Mouse (Mus musculus) spleen, embryonic (tissue): ENCODE results near the gene Mttp.
"Not testable (repeated sequence)": the region's sequence is repeated elsewhere in the genome, so short reads cannot be mapped to it uniquely, and the experiment has no call there.

Source experiments
- CTCF ChIA-PET: fragments of 350-600 bp; sonication (Branson Sonifier 250); formaldehyde crosslinking; loops from one replicate; lab custom pipeline; 2022; lab: Charles Lee

Gene Mttp

DNA sequence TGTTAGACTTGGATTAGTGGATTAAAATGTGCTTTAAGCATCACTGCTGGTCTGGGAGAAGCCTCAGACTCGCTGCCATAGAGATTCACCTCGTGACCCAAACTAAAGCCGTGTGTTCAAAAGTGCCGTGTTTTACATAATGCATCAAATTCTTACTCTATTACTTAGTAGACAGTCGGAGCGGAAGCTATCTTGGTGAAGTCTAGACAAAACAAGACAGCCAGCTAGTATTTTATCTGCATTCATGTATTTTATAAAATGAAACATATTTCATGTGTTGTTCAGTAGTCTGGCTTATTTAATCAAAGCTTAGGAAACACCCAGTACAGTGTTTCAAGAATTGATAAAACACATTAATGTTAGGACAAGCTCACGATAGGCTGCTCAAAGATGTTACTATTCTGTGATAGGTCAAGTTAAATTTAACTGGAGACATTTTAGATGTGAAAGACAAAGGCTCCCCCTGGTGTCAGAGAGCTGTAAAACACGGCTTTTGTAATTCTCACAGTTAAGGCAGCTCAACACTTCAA lies at the start of gene Mttp:
Gene Mttp, minus strand, starts transcription at position 327 of the 530 bp plus-strand sequence.
- CTCF ChIA-PET = interaction anchor here (0.5 to 1.6 kb wide), 6 partner anchors 154 to 387 kb away, joined by 3 to 26 read pairs (median 4); partner anchors contain the start of gene H2afz

DNA sequence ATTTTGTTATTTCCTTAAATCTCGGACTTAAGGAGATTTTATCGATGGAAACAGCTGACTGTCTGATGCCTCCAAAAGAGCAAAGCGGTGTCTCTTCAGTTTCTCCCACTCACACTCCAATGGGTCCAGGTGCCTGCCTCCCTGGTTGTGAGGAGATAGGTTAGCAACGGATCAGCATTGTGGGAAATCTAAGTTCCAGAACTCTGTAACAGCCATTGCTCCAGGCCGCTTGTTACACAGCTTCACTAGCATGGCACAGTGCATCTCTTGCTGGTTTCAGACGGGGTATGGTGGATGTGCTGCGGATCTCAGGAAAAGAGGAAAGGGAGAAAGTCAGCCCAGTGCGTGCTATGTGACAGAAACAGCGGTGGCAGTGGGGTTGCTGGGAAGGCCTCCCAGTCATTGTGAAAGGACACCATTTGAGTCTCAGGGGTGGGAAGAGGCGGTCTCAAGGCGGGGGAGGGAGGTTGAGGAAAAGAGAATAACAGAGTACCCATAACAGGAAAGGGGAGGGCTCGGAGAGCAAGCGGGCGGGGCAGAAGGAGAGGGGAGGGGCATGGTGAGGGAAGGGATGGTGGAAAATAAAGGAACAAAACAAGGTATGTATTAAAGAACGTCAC lies 49.0 kb upstream of the Mttp start, which contains the start of gene 4930579F01Rik:
Gene 4930579F01Rik, minus strand, starts transcription at position 143 of the 620 bp plus-strand sequence.
- CTCF ChIA-PET = no interaction called here

DNA sequence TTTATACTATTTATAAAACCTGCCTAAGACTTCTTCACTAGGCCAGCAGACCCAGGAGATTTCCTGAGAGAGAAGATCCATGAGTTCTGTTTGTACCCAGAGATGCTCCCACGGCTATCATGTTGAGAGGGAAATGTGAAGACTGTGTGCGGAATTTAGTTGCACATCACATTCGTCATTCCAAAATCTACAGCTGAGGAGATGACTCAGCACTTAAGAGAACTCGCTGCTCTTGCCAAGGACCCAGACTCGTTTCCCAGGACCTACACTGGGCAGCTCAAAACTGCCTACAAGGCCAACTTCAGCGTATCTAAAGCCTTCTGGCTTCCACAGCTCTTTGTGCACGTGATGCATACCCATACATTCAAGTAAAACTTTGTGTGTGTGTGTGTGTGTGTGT lies 47.5 kb upstream of the Mttp start:
- CTCF ChIA-PET = no interaction called here

DNA sequence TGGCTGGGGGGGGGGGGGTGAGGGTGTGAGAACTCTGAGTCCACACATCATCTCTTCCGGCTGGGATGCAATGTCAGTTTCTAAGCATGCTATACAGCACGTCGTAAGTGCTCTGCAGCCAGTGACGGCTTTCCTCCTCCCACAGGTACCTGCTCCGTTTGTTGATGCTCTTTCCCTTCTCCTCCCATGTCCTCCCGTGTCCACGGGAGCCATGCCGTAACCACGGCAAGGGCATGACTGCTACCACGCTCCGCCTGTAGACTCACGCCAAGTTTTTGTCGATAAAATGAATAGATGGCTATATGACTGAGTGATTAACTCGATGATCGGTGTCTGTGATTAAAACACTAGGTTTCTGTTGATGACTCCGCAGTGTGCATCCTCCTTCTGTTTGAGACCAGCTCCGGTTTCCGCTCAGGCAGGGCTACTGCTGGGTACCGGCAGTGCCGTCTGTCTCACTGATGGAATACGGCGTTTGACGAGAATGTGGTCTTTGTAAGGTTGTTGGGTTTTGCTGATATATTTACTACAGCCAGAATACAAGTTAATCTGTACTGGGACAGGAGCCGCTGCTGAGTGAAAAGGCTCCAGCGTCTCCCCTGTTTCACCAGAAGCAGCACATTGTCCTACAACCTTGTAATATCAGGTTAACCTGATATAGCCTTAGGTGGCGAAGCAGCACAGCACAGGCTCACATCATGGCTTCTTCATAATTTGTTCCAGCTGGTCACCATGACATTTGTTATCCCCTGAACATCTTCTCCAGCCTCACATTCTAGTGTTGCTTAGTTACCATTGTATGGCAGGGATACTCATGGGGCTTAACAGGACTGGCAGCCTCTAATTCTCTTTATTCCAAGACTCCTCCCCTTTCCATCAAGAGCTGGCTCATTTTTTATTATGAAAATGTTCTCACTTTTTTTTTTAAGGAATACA lies 41.5 kb upstream of the Mttp start:
- CTCF ChIA-PET = no interaction called here

DNA sequence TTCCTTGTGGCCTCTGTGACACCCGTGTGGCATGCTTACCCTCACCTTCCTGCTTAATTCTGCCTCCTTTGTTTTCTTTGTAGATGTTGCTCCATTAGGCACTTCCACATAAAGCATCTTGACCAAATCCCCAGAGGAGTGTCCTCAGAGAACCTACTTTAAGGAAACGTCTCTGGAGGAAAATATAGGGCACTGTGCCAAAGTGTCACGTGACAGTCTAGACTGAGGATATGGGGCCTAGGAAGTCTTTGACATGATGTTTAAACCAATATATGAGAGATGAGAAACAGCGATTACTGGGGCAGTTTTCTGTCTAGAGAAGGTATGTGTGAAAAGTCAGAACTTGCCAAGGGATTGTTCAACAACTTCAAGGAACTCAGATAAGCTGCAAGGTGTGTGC lies 40.5 kb upstream of the Mttp start:
- CTCF ChIA-PET = no interaction called here

DNA sequence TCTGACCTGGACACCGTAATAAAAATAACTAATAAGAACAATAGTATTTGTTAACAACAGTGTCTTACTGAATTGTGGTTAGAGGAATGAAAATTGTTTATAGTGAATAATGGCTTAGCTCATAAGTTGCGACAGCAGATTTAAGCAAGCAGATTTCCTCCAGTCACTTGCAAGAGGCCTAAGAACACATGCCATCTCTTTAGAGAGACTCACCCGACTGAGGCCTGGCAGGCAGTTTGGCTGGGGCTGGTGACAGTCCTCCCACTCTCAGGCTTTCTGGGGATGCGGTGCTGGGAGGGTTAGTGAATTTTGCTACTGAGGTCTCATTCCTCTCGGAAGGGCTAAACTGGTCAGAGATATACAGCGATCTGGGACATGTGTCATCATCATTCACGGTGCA lies 38.6 kb upstream of the Mttp start:
- CTCF ChIA-PET = no interaction called here

DNA sequence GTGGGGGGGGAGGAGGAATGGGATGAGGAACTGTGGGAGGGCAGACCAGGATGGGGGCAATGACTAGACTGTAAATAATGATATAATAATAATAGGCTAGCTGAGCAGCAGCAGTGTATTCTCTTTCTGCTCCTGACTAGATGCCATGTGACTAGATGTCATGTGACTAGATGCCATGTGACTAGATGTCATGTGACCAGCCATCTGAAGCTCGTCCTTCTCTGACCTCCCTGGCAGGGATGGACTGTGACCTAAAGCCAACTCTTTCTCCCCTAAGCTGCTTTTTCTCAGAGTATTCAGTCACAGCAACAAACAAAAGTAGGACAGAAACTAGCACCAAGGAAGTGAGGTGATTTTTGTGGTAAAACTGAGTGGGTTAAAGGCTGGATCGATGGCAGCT lies 37.3 kb upstream of the Mttp start:
- CTCF ChIA-PET = no interaction called here

DNA sequence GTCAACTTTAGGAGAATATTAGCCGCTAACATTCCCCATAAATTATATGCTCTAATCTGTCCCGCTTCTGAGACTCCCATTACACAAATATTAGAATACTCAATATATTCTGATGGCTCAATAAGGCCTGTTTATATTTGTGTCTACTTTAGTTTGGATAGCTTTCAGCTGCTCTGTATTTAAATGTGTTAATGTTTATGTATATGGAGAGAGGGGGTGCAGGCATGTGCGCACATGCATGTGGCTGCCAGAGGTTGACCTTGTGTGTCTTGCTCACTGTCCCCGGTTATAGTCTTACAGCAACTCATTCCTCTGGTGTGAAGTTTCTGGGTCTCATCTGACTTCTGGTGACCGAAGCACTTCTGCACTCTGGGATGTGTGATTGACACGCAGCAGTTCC lies 30.8 kb upstream of the Mttp start:
- CTCF ChIA-PET = no interaction called here

DNA sequence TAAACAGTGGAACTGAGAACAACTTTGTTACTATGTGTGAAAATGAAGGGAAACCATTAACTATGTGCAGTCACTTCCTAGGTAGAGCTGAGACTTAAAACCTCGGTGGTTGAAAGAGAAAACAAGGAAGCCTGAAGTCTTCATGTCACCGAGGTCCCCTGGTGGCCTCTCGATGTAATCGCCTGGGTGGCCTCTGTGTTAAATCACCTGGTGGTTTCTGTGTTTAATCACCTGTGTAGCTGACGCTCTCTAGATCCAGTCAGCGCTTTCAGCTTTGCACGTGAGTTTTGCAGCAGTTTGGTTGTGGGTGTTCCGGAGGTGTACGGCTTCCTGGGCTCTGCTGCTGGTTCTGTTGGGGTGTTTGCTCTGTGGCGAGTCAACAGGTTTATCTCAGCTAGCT lies 28.5 kb upstream of the Mttp start:
- CTCF ChIA-PET = no interaction called here

DNA sequence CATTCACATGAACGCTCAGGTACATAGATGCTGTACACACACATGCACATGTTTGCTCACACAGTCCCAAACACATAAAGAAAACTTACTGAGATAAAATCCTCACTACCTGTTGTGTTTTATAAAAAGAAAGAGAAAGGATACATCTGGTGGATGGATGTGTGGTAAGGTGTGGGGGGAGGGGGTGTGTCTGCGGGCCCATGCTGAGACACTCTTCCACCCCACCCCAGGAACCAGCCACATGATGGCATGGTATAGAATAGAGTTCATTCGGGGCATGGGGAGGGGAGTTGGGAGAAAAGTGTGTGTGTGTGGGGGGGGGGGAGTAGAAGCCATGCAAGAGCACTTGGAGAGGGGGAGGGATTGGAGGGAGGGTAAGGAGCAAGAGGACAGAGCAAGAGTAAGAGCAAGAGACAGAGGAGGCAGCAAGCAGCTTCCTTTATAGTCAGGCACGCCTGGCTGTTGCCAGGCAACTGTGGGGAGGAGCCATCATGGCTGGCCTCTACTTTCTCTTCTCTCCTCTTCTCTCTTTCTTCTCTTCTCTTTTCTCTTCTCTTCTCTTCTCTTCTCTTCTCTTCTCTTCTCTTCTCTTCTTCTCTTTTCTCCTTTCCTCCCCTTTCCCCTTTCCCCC lies 17.9 kb upstream of the Mttp start:
- CTCF ChIA-PET = no interaction called here

DNA sequence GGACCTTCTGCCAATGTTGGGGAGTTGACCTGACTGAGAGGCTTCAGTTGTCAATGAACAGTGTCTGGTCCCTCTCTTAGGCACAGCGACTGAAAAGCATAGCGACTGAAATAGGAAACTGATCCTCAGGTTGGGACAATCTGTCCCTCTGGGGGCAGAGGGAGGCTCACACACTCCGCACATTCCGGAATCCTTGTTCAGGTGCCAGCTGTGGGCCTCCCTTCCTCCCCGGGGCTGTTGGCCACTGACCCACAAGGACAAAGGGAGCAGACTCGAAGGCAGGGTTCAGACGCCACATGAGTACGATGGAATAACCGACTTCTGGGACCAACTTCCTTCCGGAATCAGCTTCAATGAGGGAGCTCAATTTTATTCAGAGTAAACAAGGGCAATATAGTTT lies 16.9 kb upstream of the Mttp start:
- CTCF ChIA-PET = no interaction called here

DNA sequence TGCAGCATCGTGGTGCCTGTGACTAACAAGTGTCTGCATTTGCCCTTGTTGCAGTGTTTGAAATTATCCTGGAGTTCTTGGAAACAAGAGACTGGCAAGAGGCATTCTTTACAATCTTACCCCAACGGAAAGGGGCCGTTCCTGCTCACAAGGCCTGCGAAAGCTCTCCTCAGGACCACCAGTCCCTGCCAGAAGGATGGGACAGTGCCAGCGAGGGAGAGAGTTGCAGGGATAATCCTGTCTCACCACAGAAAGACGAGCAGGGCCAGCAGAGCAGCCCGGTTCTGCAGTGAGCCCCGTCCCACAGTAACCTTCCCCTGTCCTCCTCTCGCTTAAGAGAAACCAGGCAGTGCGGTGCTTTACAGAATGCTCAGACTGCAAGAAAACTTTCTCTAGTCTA lies 11.9 kb upstream of the Mttp start:
- CTCF ChIA-PET = no interaction called here

DNA sequence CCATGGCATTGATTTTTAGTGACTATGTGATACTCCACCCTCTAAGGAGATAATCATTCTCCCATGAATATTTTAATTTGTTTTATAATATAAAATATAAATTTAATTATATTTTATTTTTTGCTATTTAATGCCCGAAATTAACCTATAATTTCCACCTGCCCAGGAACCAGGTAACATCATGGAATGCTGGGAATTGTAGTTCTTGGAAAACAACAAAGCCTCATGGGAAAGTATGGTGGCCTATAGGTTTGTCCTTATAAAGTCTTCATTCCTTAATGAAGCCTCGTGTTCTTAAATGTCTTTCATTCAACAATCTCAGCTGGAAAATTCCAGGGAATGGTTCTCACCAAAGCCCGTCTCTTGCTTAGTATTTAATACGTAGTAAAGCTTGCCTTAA lies 10.3 kb upstream of the Mttp start:
- CTCF ChIA-PET = interaction anchor here (0.7 kb wide), 1 partner anchor 298 kb away, joined by 5 read pairs; no protein-coding TSS in a partner anchor

DNA sequence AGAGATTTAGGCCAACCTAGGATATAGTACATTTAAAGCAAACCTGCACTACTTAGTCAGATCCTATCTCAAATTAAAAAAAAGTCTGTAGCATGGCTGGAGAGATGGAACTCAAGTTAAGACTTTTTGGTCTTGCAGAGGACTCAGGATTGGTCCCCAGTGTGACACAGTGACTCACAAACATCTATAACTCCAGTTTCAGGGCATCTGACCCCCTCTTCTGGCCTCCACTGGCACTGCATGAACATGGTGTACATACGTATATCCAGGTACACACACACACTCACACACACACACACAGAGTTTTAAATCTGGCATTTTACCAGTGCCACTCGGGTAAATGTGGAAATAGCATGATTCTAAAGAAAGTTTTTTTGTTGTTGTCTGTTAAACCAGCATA lies 4.0 kb upstream of the Mttp start:
- CTCF ChIA-PET = no interaction called here

DNA sequence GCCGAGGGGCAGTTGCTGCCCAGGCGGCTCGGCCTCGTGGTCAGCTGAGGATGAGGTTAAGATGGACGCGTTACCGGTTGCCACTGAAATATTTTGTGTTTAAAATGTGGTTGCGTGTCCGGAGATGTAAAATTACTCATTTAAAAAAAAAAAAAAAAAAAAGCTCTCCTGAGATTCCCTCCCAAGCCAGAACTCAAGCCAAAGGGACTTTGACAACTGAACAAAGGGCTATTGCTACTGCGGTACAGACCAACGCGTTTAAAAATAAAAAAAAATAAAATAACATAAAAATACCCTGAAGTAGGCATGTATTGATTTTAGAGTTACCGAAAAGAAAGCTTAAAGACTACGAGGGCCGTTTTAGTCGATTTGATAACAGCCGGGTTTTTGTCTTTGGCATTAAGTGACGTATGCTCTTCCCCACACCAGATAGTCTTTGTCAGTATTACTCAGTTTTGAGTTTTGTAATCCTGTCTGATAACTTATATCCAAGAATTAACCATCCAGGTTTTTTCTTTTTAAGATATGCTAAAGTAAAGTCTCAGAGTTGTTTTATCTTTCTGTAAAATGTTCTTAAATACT lies 617 bp downstream of the Mttp start:
- CTCF ChIA-PET = interaction anchor here (0.5 to 1.6 kb wide), 6 partner anchors 153 to 388 kb away, joined by 3 to 12 read pairs (median 4); no protein-coding TSS in a partner anchor

DNA sequence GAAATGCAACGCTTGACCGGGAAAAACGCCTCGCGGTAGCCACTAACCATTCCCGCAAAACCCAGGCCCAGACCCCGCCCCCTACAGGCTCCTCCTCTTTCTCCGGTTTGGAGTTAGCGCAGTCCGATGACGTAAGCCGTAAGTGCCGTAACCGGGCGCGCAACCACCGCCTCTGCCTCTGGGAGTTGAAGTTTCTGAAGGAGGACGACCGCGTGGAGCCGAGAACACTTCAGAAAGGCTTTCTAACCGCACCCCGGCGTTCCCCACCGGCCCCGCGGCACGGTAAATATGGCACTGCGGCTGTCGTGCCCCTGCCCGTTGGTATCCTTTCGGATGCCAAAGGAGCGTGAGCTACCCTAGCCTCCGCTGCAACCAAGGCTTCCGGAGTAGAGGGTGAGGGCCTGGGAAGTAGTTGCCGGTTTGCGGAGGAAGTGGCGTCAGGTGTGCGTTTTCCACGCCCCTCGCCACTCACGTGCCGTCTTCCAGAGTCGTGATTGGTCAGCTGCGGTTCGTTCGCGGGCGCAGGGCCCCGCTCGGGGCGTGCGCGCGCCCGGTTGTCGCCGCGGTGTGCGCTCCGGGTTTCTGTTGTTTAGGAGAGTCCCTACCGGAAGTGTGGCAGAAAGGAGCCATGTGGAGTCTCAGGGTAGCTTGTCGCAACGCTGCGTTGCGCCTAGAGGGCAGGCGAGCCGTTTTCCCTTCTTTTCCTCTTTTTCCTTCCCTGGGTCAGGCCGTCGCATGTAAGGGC lies 1.3 kb downstream of the Mttp start, which contains the start of gene Trmt10a:
Gene Trmt10a, plus strand, starts transcription at position 134 of the 745 bp plus-strand sequence.
- CTCF ChIA-PET = interaction anchor here (0.7 to 1.6 kb wide), 4 partner anchors 152 to 366 kb away, joined by 3 to 12 read pairs (median 4); no protein-coding TSS in a partner anchor

DNA sequence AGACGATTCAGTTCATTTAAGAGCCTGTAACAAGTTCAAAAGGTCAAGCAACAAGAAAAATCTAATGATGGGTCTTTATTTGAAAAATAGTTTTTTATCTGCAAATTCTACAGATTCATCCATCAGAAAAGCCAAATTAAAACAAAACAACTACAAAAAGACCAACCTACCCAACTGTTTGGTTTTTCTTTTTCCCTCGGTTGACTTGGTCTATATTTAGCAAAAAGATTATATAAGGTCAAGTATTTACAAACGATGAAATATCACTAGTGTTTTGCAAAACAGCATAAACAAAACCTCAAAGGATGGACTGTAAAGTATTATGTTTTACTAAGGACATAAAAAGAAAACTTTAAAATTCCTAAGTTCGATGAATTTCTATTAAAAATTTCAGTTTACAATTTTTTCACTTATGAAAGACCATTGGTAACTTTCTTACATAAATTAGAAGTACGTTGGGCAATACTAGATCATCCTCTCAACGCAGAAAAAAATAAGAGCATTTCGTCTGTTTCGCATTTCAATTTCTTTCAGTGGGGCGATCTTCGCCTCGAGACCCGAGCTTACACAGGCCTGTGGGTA lies 1.9 kb downstream of the Mttp start:
- CTCF ChIA-PET = no interaction called here

DNA sequence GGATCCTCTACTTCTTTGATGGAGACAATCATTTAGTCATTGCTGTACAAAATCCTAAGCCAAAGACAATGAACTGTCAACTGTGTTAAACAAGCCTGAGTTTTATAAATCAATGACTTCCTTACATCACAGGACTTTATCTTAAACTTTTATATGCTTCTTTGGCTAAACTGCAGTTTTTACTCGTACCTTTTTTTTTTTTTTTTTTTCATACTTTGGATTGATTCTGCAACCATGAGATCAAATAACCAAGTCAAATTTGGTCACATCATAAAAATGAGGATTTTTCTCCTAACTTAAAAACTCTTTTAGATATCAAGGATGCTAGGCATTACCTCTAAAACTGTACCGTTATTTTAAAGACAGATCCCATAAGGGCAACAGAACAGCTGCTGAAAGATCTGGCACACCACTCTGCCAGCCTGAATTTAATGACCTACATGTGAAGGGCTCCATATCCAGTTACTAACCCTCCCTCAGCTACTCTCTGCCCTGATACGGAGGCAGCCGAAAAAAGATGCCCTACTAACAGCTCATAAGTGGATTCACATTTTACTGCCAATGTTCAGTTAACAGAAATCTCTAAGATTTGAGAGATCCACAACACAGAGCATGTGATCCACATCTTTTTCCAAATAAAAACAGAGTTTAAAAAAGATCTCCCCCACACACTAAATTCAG lies 2.6 kb downstream of the Mttp start:
- CTCF ChIA-PET = no interaction called here

DNA sequence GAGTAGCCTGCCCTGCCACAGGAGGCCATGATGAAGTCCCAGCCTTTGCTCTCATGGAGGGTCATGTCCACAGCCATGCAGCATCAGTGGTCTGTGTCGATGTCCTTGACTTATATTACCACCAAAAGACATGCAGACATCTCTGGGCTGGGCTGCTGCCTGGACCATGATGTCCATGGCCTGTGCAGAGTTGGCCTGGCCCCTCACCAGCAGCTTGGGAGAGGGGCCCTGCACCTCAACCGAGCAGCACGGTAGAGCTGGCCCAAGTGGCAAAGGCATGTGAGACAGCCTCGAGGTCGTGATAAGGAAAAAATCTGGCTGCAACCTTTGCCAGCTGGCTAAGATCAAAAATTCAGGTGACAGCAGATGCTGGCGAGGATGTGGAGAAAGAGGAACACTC lies 5.1 kb downstream of the Mttp start:
- CTCF ChIA-PET = no interaction called here

DNA sequence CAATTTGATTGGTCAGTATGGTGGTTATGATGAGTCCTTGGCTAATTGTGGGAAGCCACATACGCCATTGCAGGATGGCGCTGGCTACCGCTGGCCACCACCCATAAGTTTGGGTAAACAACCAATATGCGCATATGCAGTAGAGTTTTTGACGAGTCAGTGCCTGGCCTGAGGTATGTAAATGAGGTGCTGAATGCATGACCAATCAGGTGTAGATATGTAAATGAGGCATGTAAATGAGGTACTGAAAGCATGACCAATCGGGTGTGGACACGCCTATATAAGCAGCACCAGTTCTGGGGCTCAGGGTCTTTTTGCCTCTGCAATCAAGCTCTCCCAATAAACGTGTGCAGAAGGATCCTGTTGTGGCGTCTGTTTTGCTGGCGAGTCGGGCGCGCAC lies 6.6 kb downstream of the Mttp start:
- CTCF ChIA-PET = not testable (repeated sequence)
